In the genomic region with DNA sequence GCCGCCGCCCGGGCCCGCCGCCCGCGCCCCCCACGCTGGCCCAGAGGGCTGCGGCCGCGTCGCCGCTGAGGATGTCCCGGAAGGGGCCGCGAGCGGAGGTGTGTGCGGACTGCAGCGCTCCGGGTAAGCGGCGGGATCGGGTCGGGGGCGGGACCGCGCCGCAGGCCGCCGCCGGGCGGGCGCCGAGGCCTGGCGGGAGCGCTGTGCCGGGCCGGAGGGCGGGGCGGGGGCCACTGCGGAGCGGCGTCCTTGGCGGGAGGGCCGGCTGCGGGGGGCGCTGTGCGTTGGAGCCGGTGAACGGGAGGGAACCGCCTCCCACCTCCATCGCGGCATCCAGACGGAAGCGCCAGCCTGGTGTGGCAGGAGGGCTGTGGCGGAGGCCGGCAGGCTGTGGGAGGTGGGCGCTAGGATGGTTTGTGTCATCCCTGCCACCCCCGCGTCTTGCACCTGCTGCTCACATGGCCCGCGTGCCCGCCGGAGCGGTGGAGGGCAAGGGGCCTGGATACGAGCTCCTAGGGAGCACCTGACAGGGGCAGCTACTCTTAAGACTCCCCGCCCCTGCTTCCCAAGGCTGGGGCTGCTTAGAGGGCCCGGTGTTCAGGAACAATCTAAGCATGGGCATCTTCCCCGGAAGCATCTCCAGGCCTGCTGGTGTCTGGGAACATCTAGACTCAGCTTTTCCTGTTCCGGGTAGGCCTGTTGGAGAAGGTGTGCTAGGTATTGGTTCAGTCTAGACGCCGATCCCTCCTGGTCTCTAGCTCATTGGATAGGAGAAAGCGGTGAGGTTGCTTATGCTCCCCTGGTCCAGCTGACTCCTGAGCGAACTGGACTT, we compare ENCODE assay signal across 8 mouse cellular contexts. TPM values are rescaled to one million over a fixed set of nuclear protein-coding genes. Genes with fewer than 3 reads are reported as not detected.
DNase-seq lines count a peak whose midpoint lies in the region; ATAC-seq and TF ChIP-seq lines count a peak whose summit lies in the region.

Gene Git1, plus strand, starts transcription at position 51 of the 832 bp plus-strand sequence.

- peak; percentile 39 to 48 for DNase-seq in spleen, adult 18-20 months
- no peak for DNase-seq in spleen, adult 12 weeks (ENCODE audit: low spot score)
- DNase-seq in cerebellum, postnatal 25 days = peak; percentile 72 to 79
- peak; percentile 60 for DNase-seq in gastrocnemius, postnatal 25 days
- peak; percentile 78 for DNase-seq in intestine, embryonic 14.5 days (ENCODE audit: low spot score)
- peak; percentile 54 for DNase-seq in thymus, adult 2 months

- peak within 1 kb of the TSS; percentile 93 for H3K27ac ChIP-seq in intestine, embryonic 14.5 days (ENCODE audit: low read depth)
- peak within 1 kb of the TSS; percentile 93 for H3K27ac ChIP-seq in limb, embryonic 15.5 days
- peak within 1 kb of the TSS; percentile 2; the same call in 1 of the 2 replicates for H3K27ac ChIP-seq in thymus, adult 2 months (ENCODE audit: control insufficient read depth, insufficient read depth, low read length)

- H3K4me3 ChIP-seq in intestine, embryonic 14.5 days (ENCODE audit: low read depth, low read length) = peak within 1 kb of the TSS; percentile 80
- H3K4me3 ChIP-seq in limb, embryonic 15.5 days = peak within 1 kb of the TSS; percentile 92
- peak within 1 kb of the TSS; percentile 72 for H3K4me3 ChIP-seq in thymus, adult 2 months (ENCODE audit: control insufficient read depth, insufficient read depth, low read length)

- TF ChIP-seq POLR2A in thymus, adult 2 months (IDR thresholded peaks at IDR 0.05; ENCODE audit: control insufficient read depth, extremely low read depth, insufficient read depth, low read length, poor library complexity) = no peak

- 1% methylated on average over 33 of the region's 74 CpGs for WGBS in intestine, embryonic 14.5 days
- WGBS in limb, embryonic 15.5 days = 1% methylated on average over 64 of the region's 74 CpGs
- WGBS in thymus, adult 2 months = 3% methylated on average over 73 of the region's 74 CpGs

- H3K36me3 ChIP-seq in intestine, embryonic 14.5 days (ENCODE audit: control insufficient read depth, insufficient read depth, low read length) = no peaks in the 10 kb centered on the region
- H3K36me3 ChIP-seq in limb, embryonic 15.5 days = no peaks in the 10 kb centered on the region
- no peaks in the 10 kb centered on the region for H3K36me3 ChIP-seq in thymus, adult 2 months (ENCODE audit: control insufficient read depth, insufficient read depth, low read length)

- peak within 1 kb of the TSS; percentile 84 for H3K9ac ChIP-seq in intestine, embryonic 14.5 days (ENCODE audit: low read length)
- H3K9ac ChIP-seq in limb, embryonic 15.5 days = peak within 1 kb of the TSS; percentile 89

- TF ChIP-seq CTCF in thymus, adult 2 months (IDR thresholded peaks at IDR 0.05; ENCODE audit: borderline replicate concordance, control insufficient read depth, extremely low read depth, insufficient read depth, low read length, poor library complexity) = no peak

- H3K27me3 ChIP-seq in intestine, embryonic 14.5 days (replicated peaks; ENCODE audit: control insufficient read depth, insufficient read depth, low read length) = no peaks in the 10 kb centered on the region
- no peaks in the 10 kb centered on the region for H3K27me3 ChIP-seq in limb, embryonic 15.5 days
- no peaks in the 10 kb centered on the region; the same call in 1 of the 2 replicates for H3K27me3 ChIP-seq in thymus, adult 2 months (ENCODE audit: control insufficient read depth, insufficient read depth, low read length)

- peaks cover 57% of the 10 kb centered on the region for H3K4me1 ChIP-seq in intestine, embryonic 14.5 days (replicated peaks; ENCODE audit: control insufficient read depth, insufficient read depth, low read length)
- peaks cover 84% of the 10 kb centered on the region for H3K4me1 ChIP-seq in limb, embryonic 15.5 days
- peaks cover 41% of the 10 kb centered on the region for H3K4me1 ChIP-seq in thymus, adult 2 months (replicated peaks; ENCODE audit: control insufficient read depth, insufficient read depth, low read length)

- peak within 1 kb of the TSS; percentile 81 for H3K4me2 ChIP-seq in intestine, embryonic 14.5 days (ENCODE audit: low read length)
- H3K4me2 ChIP-seq in limb, embryonic 15.5 days = peak within 1 kb of the TSS; percentile 92

- ATAC-seq in intestine, embryonic 14.5 days (replicated peaks; ENCODE audit: low FRiP score, low TSS enrichment, low read depth) = no peak; the same call in 1 of the 2 replicates
- ATAC-seq in limb, embryonic 15.5 days (ENCODE audit: insufficient number of reproducible peaks, low FRiP score, low TSS enrichment, low read depth) = no peak
- 0 out of 2 replicates have a peak, but pooled peaks have one; percentile 10 for ATAC-seq in monocyte, adult 5-6 weeks (replicated peaks; ENCODE audit: insufficient number of reproducible peaks, low FRiP score, low TSS enrichment, poor library complexity, severe bottlenecking)

- H3K9me3 ChIP-seq in intestine, embryonic 14.5 days (ENCODE audit: control insufficient read depth, low read length) = no peaks in the 10 kb centered on the region
- no peaks in the 10 kb centered on the region for H3K9me3 ChIP-seq in limb, embryonic 15.5 days

RNA-seq across cellular contexts. Expression of gene Git1, which starts in this region (rescaled TPM):
- 10 to 100 TPM; 24.1 to 24.6 TPM for total RNA-seq in gastrocnemius, postnatal 25 days (2021)
- polyA plus RNA-seq in intestine, embryonic 14.5 days (2014; fragmentation: Nextera tagmentation; extraction: Ambion mirVana) = 17.7 and 19.8 TPM in 2 replicates
- polyA plus RNA-seq in limb, embryonic 15.5 days (2015; fragmentation: Nextera tagmentation; extraction: Ambion mirVana) = 9.1 and 10.8 TPM in 2 replicates
- 10.6 to 14.7 TPM (median 13.6 TPM) in 3 replicates for total RNA-seq in monocyte, adult 5-6 weeks (2017)
- polyA plus RNA-seq in thymus, adult 2 months (2012; rRNA removed) = 99.0 and 100 TPM in 2 replicates

Comparison
In these comparisons a context has a peak if more than half of its experiments do, and no peak if none do; other contexts are left out.
1. H3K27ac ChIP-seq: peak in every context shown above with its lines; median percentile 93 in intestine, embryonic 14.5 days; 93 in limb, embryonic 15.5 days; 2 in thymus, adult 2 months.